Mouse (Mus musculus) heart, adult 8-10 months (tissue): ENCODE data around the gene Olfr361. TPM values are rescaled to one million over a fixed set of nuclear protein-coding genes. Genes with fewer than 3 reads are reported as not detected.
"Not testable (repeated sequence)": the region's sequence is repeated elsewhere in the genome, so short reads cannot be mapped to it uniquely, and the experiment has no call there.

ENCODE experiments used
- DNase-seq: peaks from one replicate; pipeline ENCODE4 v3.0.0; 2022; ENCODE audit warnings: low spot score
- total RNA-seq, 4 experiments: library from RNA; stranded (reverse); gene quantifications; 2 replicates each; pipeline ENCODE4 v1.2.4; 2022

Olfr361 gene
- total RNA-seq, result not detected

DNA sequence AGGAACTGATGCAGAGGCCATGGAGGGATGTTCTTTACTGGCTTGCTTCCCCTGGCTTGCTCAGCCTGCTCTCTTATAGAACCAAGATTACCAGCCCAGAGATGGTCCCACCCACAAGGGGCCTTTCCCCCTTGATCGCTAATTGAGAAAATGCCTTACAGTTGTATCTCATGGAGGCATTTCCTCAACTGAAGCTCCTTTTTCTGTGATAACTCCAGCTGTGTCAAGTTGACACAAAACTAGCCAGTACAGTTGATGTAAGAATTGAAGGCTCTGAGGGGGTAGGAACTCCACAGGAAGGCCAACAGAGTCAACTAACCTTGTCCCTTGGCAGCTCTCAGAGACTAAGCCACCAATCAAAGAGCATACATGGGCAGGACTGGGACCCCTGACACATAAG is at the start of gene Olfr361:
Olfr361 (minus strand) TSS at position 101 of the 400 bp plus-strand sequence.
- not testable (repeated sequence) for DNase-seq

- DNase-seq, result no peak
Observed at GRCm38 (mm10) chr2:37117810-37118209, 28.7 kb upstream of the Olfr361 start, which contains the start of gene Olfr362. TSS of gene Olfr362 (minus strand) at chr2:37117910.

DNA sequence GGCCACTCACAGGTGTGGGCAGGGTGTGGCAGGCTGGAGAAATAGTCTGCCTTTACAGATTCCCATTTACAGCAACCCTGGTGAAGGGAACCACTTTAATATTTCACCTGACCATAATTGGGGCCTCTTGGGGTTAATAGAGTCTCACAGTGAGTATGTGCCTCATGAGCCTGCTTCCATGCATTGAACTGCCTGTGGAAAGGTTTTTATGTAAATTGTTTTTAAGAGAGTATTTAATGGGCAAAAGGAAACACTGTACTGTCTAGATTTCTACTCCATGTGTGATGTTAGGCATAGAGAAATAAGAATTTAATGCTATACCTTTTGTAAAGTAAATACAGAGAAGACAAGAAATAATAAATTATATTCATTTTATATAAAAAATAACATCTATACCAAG is 23.6 kb downstream of the Olfr361 start, which contains the start of gene Olfr360:
Olfr360 (plus strand) TSS at position 301 of the 400 bp plus-strand sequence.
- no peak for DNase-seq

Other genes with a start within 250 kb of the Olfr361 start
- not detected for gene Olfr350, start 243.0 kb downstream of the Olfr361 start, total RNA-seq
- gene Olfr351, start 226.6 kb downstream of the Olfr361 start, total RNA-seq, result not detected
- not detected for gene Olfr352, start 220.8 kb downstream of the Olfr361 start, total RNA-seq
- not detected for gene Olfr353, start 196.4 kb downstream of the Olfr361 start, total RNA-seq
- gene Olfr354, start 183.6 kb downstream of the Olfr361 start, total RNA-seq, result not detected
- not detected for gene Olfr355, start 160.4 kb downstream of the Olfr361 start, total RNA-seq
- gene Olfr356, start 152.2 kb downstream of the Olfr361 start, total RNA-seq, result not detected
- not detected for gene Olfr357, start 95.5 kb downstream of the Olfr361 start, total RNA-seq
- not detected for gene Olfr358, start 80.0 kb downstream of the Olfr361 start, total RNA-seq
- gene Olfr360, start 23.5 kb downstream of the Olfr361 start, total RNA-seq, result not detected
- gene Olfr362, start 28.6 kb upstream of the Olfr361 start, total RNA-seq, result not detected
- not detected for gene Olfr364-ps1, start 50.0 kb upstream of the Olfr361 start, total RNA-seq
- not detected for gene Olfr365, start 98.9 kb upstream of the Olfr361 start, total RNA-seq
- gene Olfr366, start 122.3 kb upstream of the Olfr361 start, total RNA-seq, result not detected
- not detected for gene Olfr368, start 237.2 kb upstream of the Olfr361 start, total RNA-seq